Mouse (Mus musculus): ENCODE data around the gene Zfp709. TPM values are rescaled to one million over a fixed set of nuclear protein-coding genes. Genes with fewer than 3 reads are reported as not detected.

The Zfp709 gene
- 0.78 and 2.4 TPM in 2 replicates for polyA plus RNA-seq (2012)

- no peak for TF ChIP-seq GATA1 (IDR thresholded peaks at IDR 0.05; ENCODE audit: low read length)
Measured at GRCm38 (mm10) chr8:71881618-71882274, at the start of gene Zfp709. TSS of gene Zfp709 (plus strand) at chr8:71882019.

GRCm38 (mm10) chr8:71906809-71907208 lies 25.0 kb downstream of the Zfp709 start:
- no peak for TF ChIP-seq GATA1 (IDR thresholded peaks at IDR 0.05; ENCODE audit: low read length)

- TF ChIP-seq GATA1 (IDR thresholded peaks at IDR 0.05; ENCODE audit: low read length), result no peak
Measured at GRCm38 (mm10) chr8:71907798-71908257, 26.0 kb downstream of the Zfp709 start.

GRCm38 (mm10) chr8:71908309-71909261 lies 26.8 kb downstream of the Zfp709 start, which contains the start of the genes Zfp882 and Zfp617:
TSS of gene Zfp882 (plus strand) at chr8:71908608.
TSS of gene Zfp617 (plus strand) at chr8:71908635.
- TF ChIP-seq GATA1 (IDR thresholded peaks at IDR 0.05; ENCODE audit: low read length), result no peak

- TF ChIP-seq GATA1 (IDR thresholded peaks at IDR 0.05; ENCODE audit: low read length), result no peak
Measured at GRCm38 (mm10) chr8:71912286-71912685, 30.5 kb downstream of the Zfp709 start.

GRCm38 (mm10) chr8:71922567-71923401 lies 41.0 kb downstream of the Zfp709 start:
- TF ChIP-seq GATA1 (IDR thresholded peaks at IDR 0.05; ENCODE audit: low read length), result no peak

- TF ChIP-seq GATA1 (IDR thresholded peaks at IDR 0.05; ENCODE audit: low read length), result no peak
Measured at GRCm38 (mm10) chr8:71925791-71926190, 44.0 kb downstream of the Zfp709 start.

- TF ChIP-seq GATA1 (IDR thresholded peaks at IDR 0.05; ENCODE audit: low read length), result no peak
Measured at GRCm38 (mm10) chr8:71926551-71926950, 44.7 kb downstream of the Zfp709 start.

- TF ChIP-seq GATA1 (IDR thresholded peaks at IDR 0.05; ENCODE audit: low read length), result no peak
Measured at GRCm38 (mm10) chr8:71927779-71928178, 46.0 kb downstream of the Zfp709 start.

GRCm38 (mm10) chr8:71940293-71941208 lies 58.7 kb downstream of the Zfp709 start:
- no peak for TF ChIP-seq GATA1 (IDR thresholded peaks at IDR 0.05; ENCODE audit: low read length)

GRCm38 (mm10) chr8:71941776-71942175 lies 60.0 kb downstream of the Zfp709 start:
- TF ChIP-seq GATA1 (IDR thresholded peaks at IDR 0.05; ENCODE audit: low read length), result no peak

Other genes with a start within 250 kb of the Zfp709 start
- gene Unc13a, start 210.3 kb upstream of the Zfp709 start, polyA plus RNA-seq (2012), result 0.41 and 0.52 TPM in 2 replicates
- gene Jak3, start 205.7 kb upstream of the Zfp709 start, polyA plus RNA-seq (2012), result 27.6 and 33.8 TPM in 2 replicates
- gene Insl3, start 192.8 kb upstream of the Zfp709 start, polyA plus RNA-seq (2012), result 4.6 and 5.5 TPM in 2 replicates
- 0.02 TPM in 1 of 2 replicates, not detected in the other for gene B3gnt3, start 180.2 kb upstream of the Zfp709 start, polyA plus RNA-seq (2012)
- gene Fcho1, start 156.3 kb upstream of the Zfp709 start, polyA plus RNA-seq (2012), result 32.9 and 36.1 TPM in 2 replicates
- 0.25 and 0.70 TPM in 2 replicates for gene Zfp882, start 26.6 kb downstream of the Zfp709 start, polyA plus RNA-seq (2012)
- gene Zfp617, start 26.6 kb downstream of the Zfp709 start, polyA plus RNA-seq (2012), result 2.5 and 3.6 TPM in 2 replicates
- gene Zfp961, start 69.0 kb downstream of the Zfp709 start, polyA plus RNA-seq (2012), result 1.2 and 3.6 TPM in 2 replicates
- 0.16 and 0.30 TPM in 2 replicates for gene Cyp4f18, start 127.6 kb downstream of the Zfp709 start, polyA plus RNA-seq (2012)
- not detected in 2 replicates for gene Olfr372, start 159.2 kb downstream of the Zfp709 start, polyA plus RNA-seq (2012)
- gene Olfr373, start 201.2 kb downstream of the Zfp709 start, polyA plus RNA-seq (2012), result not detected in 2 replicates
- gene Olfr374, start 225.0 kb downstream of the Zfp709 start, polyA plus RNA-seq (2012), result not detected in 2 replicates

Data from G1E-ER4 (cell line).